Mouse (Mus musculus) retina, adult 2 months (tissue): Measurements from ENCODE around the gene Entr1.

Experiments used
- DNase-seq: peaks from one replicate; pipeline ENCODE4 v3.0.0-alpha.2; 2012; ENCODE audit warnings: low read depth, low spot score

Entr1 gene

GRCm38 (mm10) chr2:26348241-26348640 lies 40.9 kb downstream of the Entr1 start:
- no peak for DNase-seq

- no peak for DNase-seq
These were observed 46.3 kb downstream of the Entr1 start for GRCm38 (mm10) chr2:26342609-26343490.

- DNase-seq, result no peak
These were observed 47.1 kb downstream of the Entr1 start for GRCm38 (mm10) chr2:26342044-26342443.

GRCm38 (mm10) chr2:26341510-26341981 lies 47.6 kb downstream of the Entr1 start:
- DNase-seq, result no peak

GRCm38 (mm10) chr2:26339204-26339551 lies 49.9 kb downstream of the Entr1 start:
- no peak for DNase-seq

GRCm38 (mm10) chr2:26338302-26339203 lies 50.6 kb downstream of the Entr1 start:
- no peak for DNase-seq
